Mouse (Mus musculus): ENCODE data around the gene Olfr417.

GRCm38 (mm10) chr1:174317308-174317707 lies 47.6 kb upstream of the Olfr417 start:
- TF ChIP-seq USF1 (IDR thresholded peaks at IDR 0.05; ENCODE audit: low read depth) (no peak), POLR2A (IDR thresholded peaks at IDR 0.05; ENCODE audit: insufficient read length, low read depth) (no peak), CEBPB (IDR thresholded peaks at IDR 0.05; ENCODE audit: insufficient read depth, poor library complexity, severe bottlenecking) (no peak), MAX (IDR thresholded peaks at IDR 0.05; ENCODE audit: low read depth) (no peak), TCF12 (IDR thresholded peaks at IDR 0.05; ENCODE audit: insufficient read depth, poor library complexity, severe bottlenecking) (no peak), MYOD1 (IDR thresholded peaks at IDR 0.05; ENCODE audit: control insufficient read depth in 1 of 3, insufficient read length in 2 of 3, low read depth in 2 of 3) (no peak)
